Mouse (Mus musculus) stomach, postnatal 0 days (tissue): ENCODE measurements at regions not wholly inside any gene's neighbourhood (a gene's known extent, or its start where the extent isn't known, plus 50 kb on each side); places are given as distances from the start of the nearest gene placed in this dataset.

Source experiments
- CTCF ChIP-seq: IDR thresholded peaks from 2 replicates; pipeline ENCODE4 v1.5.1; 2016; ENCODE audit warnings: antibody characterized with exemption, low read depth, mild to moderate bottlenecking, moderate library complexity
- EP300 ChIP-seq: optimal IDR thresholded peaks from 2 replicates; pipeline ENCODE3; 2016; ENCODE audit warnings: antibody characterized with exemption

DNA sequence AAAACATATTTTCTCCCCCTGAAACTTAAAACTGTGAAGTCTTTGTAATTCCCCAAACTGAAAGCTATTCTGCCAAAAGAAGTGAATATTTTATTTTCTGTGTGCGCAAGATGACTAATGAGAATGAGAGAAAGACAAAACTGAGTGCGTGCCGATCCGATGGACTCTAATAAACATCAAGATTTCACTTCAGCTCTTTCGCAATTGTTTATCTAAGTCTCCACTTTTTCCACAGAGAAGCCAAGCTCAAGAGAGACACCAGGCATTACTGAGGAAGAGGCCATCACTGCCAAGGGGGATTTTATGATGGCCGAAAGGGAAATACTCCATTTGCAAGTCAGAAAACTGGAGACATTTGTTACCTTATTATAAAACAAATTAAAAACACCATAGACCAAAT lies 55.0 kb upstream of the Uqcrfs1 start:
- TF ChIP-seq CTCF (no peak), EP300 (no peak)
